Comparison of ENCODE assay signal across 13 mouse cellular contexts in genomic region chr10:117397106-117397625, GRCm38 (mm10). TPM values are rescaled to one million over a fixed set of nuclear protein-coding genes. Genes with fewer than 3 reads are reported as not detected.
DNase-seq lines count a peak whose midpoint lies in the region; ATAC-seq lines count a peak whose summit lies in the region.
"Had no signal": no experiment of that assay in that cellular context is flagged by ENCODE, and none has a peak within 500 bp of the region (broad histone marks: within the 10 kb centered on the region; RNA-seq: fewer than 3 reads in every experiment).

No protein-coding gene starts in this region.

- no peaks in the 10 kb centered on the region for H3K9me3 ChIP-seq in heart, embryonic 11.5 days (replicated peaks; ENCODE audit: control insufficient read depth, low read length)
- H3K9me3 ChIP-seq in liver, embryonic 12.5 days (replicated peaks), result no peaks in the 10 kb centered on the region
- H3K9me3 ChIP-seq in neural tube, embryonic 15.5 days (replicated peaks), result no peaks in the 10 kb centered on the region
- H3K9me3 ChIP-seq in forebrain, embryonic 12.5 days, result no peaks in the 10 kb centered on the region
- H3K9me3 ChIP-seq: forebrain, embryonic 15.5 days had no signal

- no peaks in the 10 kb centered on the region for H3K27me3 ChIP-seq in heart, embryonic 11.5 days (ENCODE audit: control insufficient read depth, insufficient read depth, low read length)
- H3K27me3 ChIP-seq in liver, embryonic 12.5 days (replicated peaks), result no peaks in the 10 kb centered on the region; the same call in 1 of the 2 replicates
- no peaks in the 10 kb centered on the region for H3K27me3 ChIP-seq in neural tube, embryonic 15.5 days (replicated peaks)
- peaks cover 3% of the 10 kb centered on the region; the same call in 1 of the 2 replicates for H3K27me3 ChIP-seq in forebrain, embryonic 12.5 days
- H3K27me3 ChIP-seq: CH12.LX; forebrain, embryonic 15.5 days had no signal

- H3K4me2 ChIP-seq in heart, embryonic 11.5 days, result peak overlapping the region; percentile 34
- H3K4me2 ChIP-seq in liver, embryonic 12.5 days, result peak overlapping the region; percentile 27; the same call in 1 of the 2 replicates
- 0 out of 2 replicates have a peak overlapping the region, but pooled peaks have one; percentile 5 for H3K4me2 ChIP-seq in neural tube, embryonic 15.5 days
- H3K4me2 ChIP-seq in forebrain, embryonic 12.5 days, result no peak overlapping the region
- H3K4me2 ChIP-seq: forebrain, embryonic 15.5 days had no signal

- intact Hi-C loops in heart, postnatal 25 days (cut with DNase I), result no loop called here

- no peak for ATAC-seq in heart, embryonic 11.5 days (replicated peaks; ENCODE audit: insufficient number of reproducible peaks, low FRiP score, low TSS enrichment)
- ATAC-seq in liver, embryonic 12.5 days, result no peak
- peak; percentile 65 for ATAC-seq in granulocyte monocyte progenitor cell, adult 5-6 weeks (replicated peaks; ENCODE audit: poor library complexity, severe bottlenecking)
- no peak for ATAC-seq in neural tube, embryonic 15.5 days (ENCODE audit: low FRiP score)
- no peak for ATAC-seq in forebrain, embryonic 12.5 days (ENCODE audit: low FRiP score)
- no peak for ATAC-seq in erythroid progenitor cell, adult 5-6 weeks (replicated peaks; ENCODE audit: low FRiP score, poor library complexity, severe bottlenecking)
- ATAC-seq: activated CD4-positive, CD25-positive, alpha-beta regulatory T cell, adult 4 months; forebrain, embryonic 15.5 days; inflammation-experienced regulatory T-cells, adult 6 months had no signal

- H3K27ac ChIP-seq in heart, embryonic 11.5 days (ENCODE audit: low read depth, low read length), result no peak overlapping the region
- H3K27ac ChIP-seq in liver, embryonic 12.5 days, result no peak overlapping the region
- H3K27ac ChIP-seq in neural tube, embryonic 15.5 days (replicated peaks), result no peak overlapping the region
- H3K27ac ChIP-seq in forebrain, embryonic 12.5 days, result no peak overlapping the region
- H3K27ac ChIP-seq: forebrain, embryonic 15.5 days had no signal

- no peaks in the 10 kb centered on the region for H3K4me1 ChIP-seq in heart, embryonic 11.5 days (ENCODE audit: control insufficient read depth, insufficient read depth, low read length)
- peaks cover 18% of the 10 kb centered on the region for H3K4me1 ChIP-seq in liver, embryonic 12.5 days
- H3K4me1 ChIP-seq in neural tube, embryonic 15.5 days, result peaks cover 9% of the 10 kb centered on the region; the same call in 1 of the 2 replicates
- H3K4me1 ChIP-seq in forebrain, embryonic 12.5 days, result peaks cover 9% of the 10 kb centered on the region

- no peaks in the 10 kb centered on the region for H3K36me3 ChIP-seq in heart, embryonic 11.5 days (ENCODE audit: control insufficient read depth, insufficient read depth, low read length)
- no peaks in the 10 kb centered on the region for H3K36me3 ChIP-seq in liver, embryonic 12.5 days
- no peaks in the 10 kb centered on the region for H3K36me3 ChIP-seq in neural tube, embryonic 15.5 days
- no peaks in the 10 kb centered on the region for H3K36me3 ChIP-seq in forebrain, embryonic 12.5 days (replicated peaks)
- H3K36me3 ChIP-seq: forebrain, embryonic 15.5 days had no signal

- no peak overlapping the region for H3K9ac ChIP-seq in heart, embryonic 11.5 days (ENCODE audit: low read depth, low read length)
- no peak overlapping the region for H3K9ac ChIP-seq in liver, embryonic 12.5 days
- H3K9ac ChIP-seq in neural tube, embryonic 15.5 days (replicated peaks), result no peak overlapping the region
- H3K9ac ChIP-seq in forebrain, embryonic 12.5 days, result no peak overlapping the region
- H3K9ac ChIP-seq: forebrain, embryonic 15.5 days had no signal

- 66% methylated on average over 9 of the region's 10 CpGs for WGBS in heart, embryonic 11.5 days (ENCODE audit: insufficient replicate concordance)
- 48% methylated on average over 10 of the region's 10 CpGs for WGBS in liver, embryonic 12.5 days (ENCODE audit: insufficient replicate concordance)
- 90% methylated on average over 7 of the region's 10 CpGs for WGBS in neural tube, embryonic 15.5 days
- 81% methylated on average over 7 of the region's 10 CpGs for WGBS in forebrain, embryonic 12.5 days

- H3K4me3 ChIP-seq in heart, embryonic 11.5 days (ENCODE audit: low read depth, low read length), result no peak overlapping the region
- no peak overlapping the region for H3K4me3 ChIP-seq in liver, embryonic 12.5 days
- H3K4me3 ChIP-seq in neural tube, embryonic 15.5 days (replicated peaks), result no peak overlapping the region
- no peak overlapping the region for H3K4me3 ChIP-seq in forebrain, embryonic 12.5 days (replicated peaks)
- H3K4me3 ChIP-seq: forebrain, embryonic 15.5 days had no signal

- DNase-seq in heart, postnatal 25 days (ENCODE audit: low spot score), result no peak
- DNase-seq in liver, result no peak
- DNase-seq: cerebellum, adult 9-11 months had no signal

RNA-seq across cellular contexts. Expression of gene Cpsf6, which starts 17.4 kb away (rescaled TPM):
- polyA plus RNA-seq in heart, embryonic 11.5 days (2014; fragmentation: Nextera tagmentation; extraction: Ambion mirVana), result 97.9 and 117 TPM in 2 replicates
- 10 to 100 TPM; 27.9 to 35.2 TPM for total RNA-seq in heart, postnatal 25 days (2021)
- polyA plus RNA-seq in liver, embryonic 12.5 days (2016; fragmentation: Nextera tagmentation; extraction: Ambion mirVana), result 92.5 and 96.8 TPM in 2 replicates
- 94.2 and 139 TPM in 2 replicates for total RNA-seq in granulocyte monocyte progenitor cell, adult 5-6 weeks (2014; fragmentation: Nextera tagmentation)
- total RNA-seq in granulocyte monocyte progenitor cell, adult 5-6 weeks (2017), result 119 and 124 TPM in 2 replicates
- 126 and 133 TPM in 2 replicates for polyA plus RNA-seq in neural tube, embryonic 15.5 days (2015; fragmentation: Nextera tagmentation; extraction: Ambion mirVana)
- polyA plus RNA-seq in forebrain, embryonic 12.5 days (2016; fragmentation: Nextera tagmentation; extraction: Ambion mirVana), result 301 and 313 TPM in 2 replicates
- total RNA-seq in erythroid progenitor cell, adult 5-6 weeks (2015; ENCODE audit: low replicate concordance), result 60.5 and 79.2 TPM in 2 replicates
- 83.6 and 119 TPM in 2 replicates for total RNA-seq in erythroid progenitor cell, adult 5-6 weeks (2017; ENCODE audit: low replicate concordance)
